Mouse (Mus musculus) neural tube, embryonic 12.5 days (tissue): ENCODE measurements around the gene Arpp19. TPM values are rescaled to one million over a fixed set of nuclear protein-coding genes. Genes with fewer than 3 reads are reported as not detected.

Experiments
- ATAC-seq: fragments of 200-750 bp; cut with Nextera tagmentation; 2 replicates; pipeline ENCODE4 v1.8.0; 2017; ENCODE audit warnings: low read depth, mild to moderate bottlenecking, moderate TSS enrichment, moderate library complexity; ENCODE audit not compliant: low FRiP score
- H3K27ac ChIP-seq: fragments of 300-500 bp; sonication (generic); 2 replicates; pipeline ENCODE4 v1.5.1; 2016
- H3K27me3 ChIP-seq: fragments of 300-500 bp; sonication (generic); replicated peaks from 2 replicates; pipeline ENCODE4 v1.6.1; 2016; ENCODE audit warnings: mild to moderate bottlenecking
- H3K36me3 ChIP-seq: fragments of 300-500 bp; sonication (generic); 2 replicates; pipeline ENCODE4 v1.6.1; 2016; ENCODE audit warnings: mild to moderate bottlenecking
- H3K4me1 ChIP-seq: fragments of 300-500 bp; sonication (generic); 2 replicates; pipeline ENCODE4 v1.6.1; 2016
- H3K4me2 ChIP-seq: fragments of 300-500 bp; sonication (generic); replicated peaks from 2 replicates; pipeline ENCODE4 v1.6.1; 2016; ENCODE audit warnings: mild to moderate bottlenecking
- H3K4me3 ChIP-seq: fragments of 300-500 bp; sonication (generic); 2 replicates; pipeline ENCODE4 v1.5.1; 2016
- H3K9ac ChIP-seq: fragments of 300-500 bp; sonication (generic); 2 replicates; pipeline ENCODE4 v1.6.1; 2016; ENCODE audit warnings: mild to moderate bottlenecking
- H3K9me3 ChIP-seq: fragments of 300-500 bp; sonication (generic); 2 replicates; pipeline ENCODE4 v1.6.1; 2016; ENCODE audit warnings: mild to moderate bottlenecking
- WGBS: fragments of 180-500 bp; shearing (Covaris S2); methylation state at CpG from one replicate; pipeline ENCODE4 v1.1.7; 2016; 5-methylcytosine and 5-hydroxymethylcytosine counted together
- polyA plus RNA-seq: library from polyadenylated mRNA; unstranded; fragments of >200 nt; fragmentation: Nextera tagmentation; extraction: Ambion mirVana; gene quantifications from 2 replicates; pipeline ENCODE4 v1.2.1, GENCODE M21; 2016

The Arpp19 gene
- polyA plus RNA-seq, 1 experiment from 2014 or later, result 299 TPM

DNA sequence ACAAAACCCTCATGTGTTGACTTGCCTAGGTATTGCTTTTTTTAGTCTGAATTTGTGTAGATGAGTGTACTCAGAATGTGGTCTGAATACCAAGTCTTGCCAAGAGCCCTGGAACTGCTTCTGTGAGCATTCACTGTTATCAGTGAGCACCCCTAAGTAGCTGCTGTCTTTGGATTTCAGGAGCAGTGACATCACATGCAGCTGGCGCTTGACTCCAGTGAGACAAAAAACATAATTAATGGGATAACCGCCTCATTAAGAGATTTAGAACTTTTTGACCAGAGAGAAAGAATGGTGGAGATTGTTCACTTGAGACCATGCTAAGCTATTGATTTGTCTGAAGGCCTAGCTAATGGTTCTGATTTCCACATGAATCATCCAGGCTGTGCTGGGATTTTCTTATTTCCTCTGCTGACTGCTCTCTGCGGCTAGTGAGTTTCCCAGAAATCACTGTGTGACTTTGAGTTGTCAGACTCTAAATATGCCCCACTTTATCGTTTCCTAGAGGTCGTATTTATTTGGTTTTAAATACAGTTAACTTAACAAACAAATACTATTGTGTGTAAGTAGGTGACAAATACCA lies 47.9 kb downstream of the Arpp19 start:
- Histone ChIP-seq H3K36me3 (no peaks in the 10 kb centered on the region), H3K4me2 (no peak overlapping the region), H3K27ac (no peak overlapping the region), H3K27me3 (no peaks in the 10 kb centered on the region), H3K9me3 (no peaks in the 10 kb centered on the region), H3K4me1 (peaks cover 3% of the 10 kb centered on the region; the same call in 1 of the 2 replicates), H3K9ac (no peak overlapping the region), H3K4me3 (no peak overlapping the region)
- ATAC-seq, result peak; percentile 92
- WGBS, result 51% methylated on average over 5 of the region's 5 CpGs

DNA sequence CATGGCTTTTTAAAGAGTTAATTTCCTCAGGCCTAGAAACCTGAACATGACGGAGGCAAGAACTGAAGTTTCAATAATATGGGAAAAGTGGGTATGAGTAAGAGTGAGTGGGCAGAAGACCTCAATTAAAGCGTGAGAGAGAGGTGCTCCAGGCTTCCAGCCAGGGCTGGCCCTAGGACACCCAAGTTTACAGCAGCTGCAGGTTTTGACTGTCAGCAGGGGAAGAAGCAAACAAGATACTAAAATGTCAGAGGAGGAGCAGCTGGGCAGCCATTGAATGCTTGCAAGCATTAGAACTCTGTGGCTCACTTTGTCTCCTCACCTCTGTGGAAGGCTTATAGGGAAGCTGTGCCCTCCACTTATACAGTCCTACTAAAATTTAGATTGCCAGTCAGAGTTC lies 50.4 kb downstream of the Arpp19 start:
- no peak overlapping the region for H3K4me3 ChIP-seq
- H3K36me3 ChIP-seq, result no peaks in the 10 kb centered on the region
- WGBS, result 70% methylated on average over 2 of the region's 2 CpGs
- no peak for ATAC-seq
- peaks cover 3% of the 10 kb centered on the region; the same call in 1 of the 2 replicates for H3K4me1 ChIP-seq
- H3K9me3 ChIP-seq, result no peaks in the 10 kb centered on the region
- no peak overlapping the region for H3K9ac ChIP-seq
- H3K27ac ChIP-seq, result no peak overlapping the region
- H3K4me2 ChIP-seq, result no peak overlapping the region
- no peaks in the 10 kb centered on the region for H3K27me3 ChIP-seq

DNA sequence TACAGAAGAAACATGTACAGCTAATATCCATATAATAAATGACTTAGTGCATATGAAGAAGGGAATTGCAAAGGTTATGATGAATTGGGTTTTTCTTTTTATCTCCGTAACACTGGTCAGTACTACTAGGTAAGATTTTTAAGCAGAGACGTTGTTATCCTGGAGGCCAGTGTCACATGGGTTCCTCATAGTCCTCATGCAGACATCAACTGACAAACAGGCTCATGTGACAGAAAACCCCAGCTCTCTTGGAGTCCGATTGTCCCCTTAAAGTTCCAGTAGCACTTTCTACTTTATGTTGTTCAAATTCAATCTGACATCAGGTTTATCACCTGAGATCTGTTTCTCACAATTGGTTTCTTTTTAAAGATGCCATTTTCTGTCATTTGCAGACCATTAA lies 51.9 kb downstream of the Arpp19 start:
- Histone ChIP-seq H3K4me3 (no peak overlapping the region), H3K27ac (no peak overlapping the region), H3K27me3 (no peaks in the 10 kb centered on the region), H3K9ac (no peak overlapping the region), H3K4me2 (no peak overlapping the region), H3K4me1 (peaks cover 3% of the 10 kb centered on the region; the same call in 1 of the 2 replicates), H3K9me3 (no peaks in the 10 kb centered on the region), H3K36me3 (no peaks in the 10 kb centered on the region)
- ATAC-seq, result no peak
- WGBS, result 88% methylated on average over 3 of the region's 3 CpGs

DNA sequence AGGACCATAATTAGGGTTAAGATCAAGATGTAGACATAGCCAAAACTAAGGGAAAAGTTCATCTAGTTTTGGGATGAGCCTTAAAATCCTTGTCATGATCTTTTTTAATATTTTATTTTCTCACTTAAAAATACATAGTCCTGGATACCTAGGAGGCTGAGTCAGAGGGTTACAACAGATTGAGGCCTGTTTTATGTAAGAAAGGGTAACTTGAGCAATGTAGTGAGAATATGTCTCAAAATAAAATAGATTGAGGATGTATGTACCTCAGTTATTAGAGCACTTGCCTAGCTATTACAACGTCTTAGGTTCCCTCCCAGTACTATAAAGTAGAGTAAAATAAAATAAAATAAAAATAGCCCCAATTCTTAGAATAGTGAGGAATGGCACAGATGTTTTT lies 54.7 kb downstream of the Arpp19 start:
- H3K4me3 ChIP-seq, result no peak overlapping the region
- H3K9ac ChIP-seq, result no peak overlapping the region
- WGBS, result 79% methylated on average over 1 of the region's 1 CpGs
- ATAC-seq, result no peak
- H3K27me3 ChIP-seq, result no peaks in the 10 kb centered on the region
- no peaks in the 10 kb centered on the region for H3K4me1 ChIP-seq
- no peak overlapping the region for H3K27ac ChIP-seq
- H3K36me3 ChIP-seq, result no peaks in the 10 kb centered on the region
- H3K9me3 ChIP-seq, result no peaks in the 10 kb centered on the region
- H3K4me2 ChIP-seq, result no peak overlapping the region

DNA sequence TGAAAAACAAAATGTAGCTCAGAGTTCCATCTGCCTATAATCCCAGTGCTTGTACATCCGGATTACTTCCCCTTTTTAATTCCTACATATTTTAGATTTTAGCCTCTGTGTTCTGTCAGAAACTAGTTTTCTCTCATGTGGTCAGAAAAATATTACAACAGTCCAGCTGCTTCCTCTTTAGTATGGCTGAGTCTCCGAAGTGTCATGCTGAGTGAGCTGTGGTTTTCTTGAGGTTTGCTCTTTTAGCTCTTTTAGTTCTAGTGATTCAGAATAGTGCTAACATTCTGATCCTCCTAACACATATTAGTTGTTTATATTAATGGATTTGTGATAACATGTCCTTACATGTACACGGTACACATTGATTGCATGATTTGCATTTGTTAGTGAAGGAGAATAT lies 57.3 kb downstream of the Arpp19 start:
- H3K4me3 ChIP-seq, result no peak overlapping the region
- H3K36me3 ChIP-seq, result no peaks in the 10 kb centered on the region
- H3K4me2 ChIP-seq, result no peak overlapping the region
- no peak overlapping the region for H3K27ac ChIP-seq
- no peak for ATAC-seq
- H3K27me3 ChIP-seq, result no peaks in the 10 kb centered on the region
- no peak overlapping the region for H3K9ac ChIP-seq
- no peaks in the 10 kb centered on the region for H3K9me3 ChIP-seq
- no peaks in the 10 kb centered on the region for H3K4me1 ChIP-seq
- WGBS, result 82% methylated on average over 3 of the region's 3 CpGs

DNA sequence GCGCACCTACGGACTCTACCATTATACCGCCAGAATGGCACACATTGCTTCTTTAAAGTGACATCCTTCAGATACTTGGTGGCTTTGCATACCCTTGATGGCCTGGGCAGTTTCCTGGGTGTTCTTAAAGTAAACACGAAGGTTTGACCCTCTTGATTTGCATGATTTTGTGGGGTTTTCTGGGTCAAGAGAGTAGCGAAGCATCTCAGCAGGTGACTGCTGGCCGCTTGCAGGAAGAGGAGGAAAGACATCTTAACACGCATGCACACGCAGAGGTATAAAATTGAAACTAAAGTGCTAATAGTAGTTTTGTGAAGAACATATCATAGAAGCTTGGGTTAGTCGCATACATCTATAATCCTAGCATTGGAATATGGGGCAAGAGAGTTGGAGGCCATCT lies 61.5 kb downstream of the Arpp19 start:
- 97% methylated on average over 9 of the region's 9 CpGs for WGBS

DNA sequence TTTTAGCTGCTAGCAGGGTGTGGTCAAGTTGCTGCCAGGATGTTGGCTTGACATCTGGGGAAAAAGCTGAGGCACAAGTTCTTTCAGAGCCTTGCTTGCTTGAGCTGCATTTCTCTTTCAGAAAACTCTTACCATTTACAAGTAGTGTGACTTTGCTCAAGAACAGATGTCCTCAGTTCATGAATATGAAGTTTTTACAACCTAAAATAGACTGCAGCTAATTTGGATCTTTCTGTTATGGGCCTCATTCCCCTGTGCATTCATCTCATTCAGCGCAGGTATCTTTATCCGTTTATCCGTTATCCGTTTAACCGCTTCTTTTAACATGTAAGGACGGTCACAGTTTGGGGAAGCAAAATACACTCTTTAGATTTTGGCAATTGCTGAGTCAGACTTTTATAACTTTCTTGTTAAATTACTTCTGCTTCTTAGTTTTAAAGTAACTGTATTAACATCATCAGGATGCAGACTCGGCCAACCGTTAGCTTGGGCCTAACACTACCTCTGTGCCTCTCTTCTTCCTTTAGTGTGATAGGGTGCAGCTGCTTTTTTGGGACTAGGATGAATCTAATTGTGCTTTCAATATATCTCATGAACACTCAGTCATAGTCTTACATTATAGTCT lies 62.9 kb downstream of the Arpp19 start:
- no peak for ATAC-seq
- no peak overlapping the region for H3K27ac ChIP-seq
- H3K9me3 ChIP-seq, result no peaks in the 10 kb centered on the region
- no peaks in the 10 kb centered on the region for H3K36me3 ChIP-seq
- no peak overlapping the region for H3K9ac ChIP-seq
- H3K4me3 ChIP-seq, result no peak overlapping the region
- H3K27me3 ChIP-seq, result no peaks in the 10 kb centered on the region
- no peak overlapping the region for H3K4me2 ChIP-seq
- no peaks in the 10 kb centered on the region for H3K4me1 ChIP-seq
- WGBS, result 97% methylated on average over 8 of the region's 8 CpGs

More for the DNA sequence above, 61.5 kb downstream of the Arpp19 start:
- Histone ChIP-seq H3K27me3 (no peaks in the 10 kb centered on the region), H3K4me3 (no peak overlapping the region), H3K4me2 (no peak overlapping the region), H3K4me1 (no peaks in the 10 kb centered on the region), H3K27ac (no peak overlapping the region), H3K9me3 (no peaks in the 10 kb centered on the region), H3K36me3 (no peaks in the 10 kb centered on the region), H3K9ac (no peak overlapping the region)
- no peak for ATAC-seq

DNA sequence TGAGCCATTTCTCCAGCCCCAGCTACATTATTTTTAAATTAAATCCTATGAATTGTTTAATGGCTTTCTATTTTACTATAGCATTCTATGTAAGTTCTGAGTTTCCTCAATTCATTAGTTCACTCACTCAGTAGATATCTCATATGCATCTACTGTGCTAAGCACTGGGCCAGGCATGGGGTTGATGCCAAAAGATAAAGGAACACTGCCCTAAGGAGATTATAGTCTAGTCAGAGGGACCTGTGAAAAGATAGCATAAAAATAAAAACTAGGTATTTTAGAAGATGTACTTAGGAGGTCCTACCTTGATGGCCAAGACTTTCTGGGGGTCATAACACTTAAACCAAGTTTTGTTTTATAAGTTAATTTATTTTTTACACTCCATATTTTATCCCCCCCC lies 64.7 kb downstream of the Arpp19 start:
- H3K4me2 ChIP-seq, result no peak overlapping the region
- no peaks in the 10 kb centered on the region for H3K36me3 ChIP-seq
- H3K9me3 ChIP-seq, result no peaks in the 10 kb centered on the region
- no peak overlapping the region for H3K4me3 ChIP-seq
- no peaks in the 10 kb centered on the region for H3K4me1 ChIP-seq
- no peaks in the 10 kb centered on the region for H3K27me3 ChIP-seq
- no peak overlapping the region for H3K27ac ChIP-seq
- H3K9ac ChIP-seq, result no peak overlapping the region
- no peak for ATAC-seq

Other genes with a start within 250 kb of the Arpp19 start
- gene Onecut1, start 175.7 kb upstream of the Arpp19 start, polyA plus RNA-seq, result 7.3 and 7.7 TPM in 2 replicates
- 24.9 and 29.1 TPM in 2 replicates for gene Fam214a, start 84.7 kb upstream of the Arpp19 start, polyA plus RNA-seq
- gene Myo5a, start 33.4 kb downstream of the Arpp19 start, polyA plus RNA-seq, result 42.4 and 45.3 TPM in 2 replicates
- 0.32 TPM in 2 replicates for gene Myo5c, start 194.4 kb downstream of the Arpp19 start, polyA plus RNA-seq